Mouse (Mus musculus): Measurements from ENCODE around the gene Rps18.

DNA sequence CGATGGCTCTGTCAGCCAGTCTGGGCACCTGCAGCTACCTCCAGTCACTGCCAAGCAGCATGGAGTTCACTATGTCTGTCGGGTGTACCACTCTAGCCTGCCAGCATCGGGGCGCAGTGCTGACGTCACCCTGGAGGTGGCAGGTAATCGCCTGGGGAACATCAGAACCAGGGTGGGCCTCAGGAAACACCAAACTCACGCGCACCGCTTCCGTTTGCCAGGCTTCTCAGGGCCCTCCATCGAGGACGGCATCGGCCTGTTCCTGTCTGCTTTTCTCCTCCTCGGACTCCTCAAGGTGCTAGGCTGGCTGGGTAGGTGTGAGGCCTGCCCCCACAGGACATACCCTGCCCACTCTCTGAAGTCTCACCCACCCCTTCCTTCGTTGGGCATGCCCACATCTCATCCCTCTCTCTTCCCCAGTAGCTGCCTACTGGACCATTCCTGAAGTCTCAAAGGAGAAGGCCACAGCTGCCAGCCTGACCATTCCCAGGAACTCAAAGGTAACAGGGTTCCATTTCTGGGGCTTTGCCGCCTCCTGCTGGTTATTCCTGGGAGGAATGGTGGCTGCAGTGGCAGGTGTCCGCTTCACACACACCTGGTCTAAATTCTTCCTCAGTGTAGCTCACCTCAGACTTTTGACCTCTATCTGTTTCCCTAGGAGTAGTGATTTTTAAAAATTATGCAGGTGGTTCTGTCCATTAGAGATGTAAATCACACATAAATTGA is 29.4 kb downstream of the Rps18 start:
- TF ChIP-seq CTCF (conservative IDR thresholded peaks at IDR 0.05; ENCODE audit: low read length) (peak; percentile 64), POU5F1 (IDR thresholded peaks at IDR 0.05; ENCODE audit: borderline replicate concordance, low read length) (no peak), NANOG (IDR thresholded peaks at IDR 0.05; ENCODE audit: borderline replicate concordance, low read length) (no peak)

Measured in E14TG2a.4 (cell line).